Mouse (Mus musculus) kidney, adult 2 months (tissue): ENCODE results near the gene Steap3.

Experiments
- CTCF ChIP-seq: fragments of 200-500 bp; conservative IDR thresholded peaks from 2 replicates; pipeline ENCODE4 v1.5.1; 2011; ENCODE audit warnings: low read depth, mild to moderate bottlenecking, control low read depth, low read length, moderate library complexity, mixed read lengths; ENCODE audit not compliant: insufficient read depth, insufficient read length
- POLR2A ChIP-seq: fragments of 200-500 bp; IDR thresholded peaks from one replicate; pipeline ENCODE4 v1.6.1; 2011; ENCODE audit warnings: low read depth, low read length, control low read depth

DNA sequence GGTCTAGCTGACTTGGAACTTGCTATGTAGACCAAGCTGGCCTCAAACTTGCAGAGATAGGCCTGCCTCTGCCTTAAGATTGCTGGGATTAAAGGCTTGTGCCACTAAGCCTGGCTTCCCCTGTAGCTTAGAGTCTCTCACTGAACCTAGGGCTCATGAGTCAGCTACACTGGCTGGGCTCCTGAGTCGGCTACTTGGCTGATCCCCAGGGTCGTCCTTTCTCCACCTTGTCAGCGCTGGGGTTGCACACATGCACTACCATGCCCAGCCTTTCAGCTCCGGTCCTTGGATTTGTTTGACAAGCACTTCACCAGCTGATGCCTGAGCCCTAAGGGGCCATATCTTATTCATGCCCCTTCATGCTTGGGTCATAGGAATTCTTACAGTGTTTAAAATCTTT is 104.5 kb downstream of the Steap3 start:
- TF ChIP-seq CTCF (no peak), POLR2A (no peak)
